Mouse (Mus musculus) R1 (cell line): ENCODE results near the gene Hsp90ab1.

Experiments used
- DNase-seq: peaks from one replicate; pipeline ENCODE4 v3.0.0-alpha.2; 2018; ENCODE audit warnings: low read depth, low spot score

Hsp90ab1 gene

DNA sequence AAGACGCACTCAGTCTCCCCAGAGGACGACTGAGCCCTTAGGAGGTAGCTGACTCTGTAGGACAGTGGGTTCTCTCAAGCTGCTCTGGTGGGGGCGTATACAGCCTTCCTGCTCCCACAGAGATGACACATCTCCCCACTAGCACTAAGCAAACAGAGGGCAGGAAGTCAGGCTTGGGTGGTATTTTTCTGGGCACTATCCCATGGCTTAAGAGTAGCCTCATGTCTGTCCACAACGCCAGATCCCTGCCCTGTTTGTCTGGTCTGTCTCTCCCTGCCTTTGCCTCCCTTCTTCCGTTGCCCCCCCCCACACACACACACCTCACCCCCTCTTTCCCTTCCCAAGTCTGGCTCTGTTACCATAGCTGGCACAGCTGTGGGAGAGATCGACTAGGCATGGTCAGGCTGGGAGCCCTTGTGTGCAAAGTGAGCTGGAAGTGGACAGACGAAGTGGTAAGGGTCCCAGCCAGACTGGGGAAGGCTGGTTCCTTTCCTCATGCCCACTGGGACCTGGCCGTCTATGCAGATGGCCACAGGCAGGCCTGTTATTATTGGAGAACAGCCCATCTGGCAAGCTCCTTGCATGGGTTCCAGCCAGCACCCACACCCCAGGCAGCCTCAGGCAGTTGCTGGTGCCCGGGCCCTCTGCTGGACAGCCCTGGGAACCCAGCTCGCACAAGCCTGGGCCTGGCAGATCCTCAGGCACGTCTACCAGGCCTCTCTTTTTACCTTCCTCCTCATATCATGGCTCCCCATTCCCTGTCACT is 23.7 kb upstream of the Hsp90ab1 start:
- DNase-seq = no peak

DNA sequence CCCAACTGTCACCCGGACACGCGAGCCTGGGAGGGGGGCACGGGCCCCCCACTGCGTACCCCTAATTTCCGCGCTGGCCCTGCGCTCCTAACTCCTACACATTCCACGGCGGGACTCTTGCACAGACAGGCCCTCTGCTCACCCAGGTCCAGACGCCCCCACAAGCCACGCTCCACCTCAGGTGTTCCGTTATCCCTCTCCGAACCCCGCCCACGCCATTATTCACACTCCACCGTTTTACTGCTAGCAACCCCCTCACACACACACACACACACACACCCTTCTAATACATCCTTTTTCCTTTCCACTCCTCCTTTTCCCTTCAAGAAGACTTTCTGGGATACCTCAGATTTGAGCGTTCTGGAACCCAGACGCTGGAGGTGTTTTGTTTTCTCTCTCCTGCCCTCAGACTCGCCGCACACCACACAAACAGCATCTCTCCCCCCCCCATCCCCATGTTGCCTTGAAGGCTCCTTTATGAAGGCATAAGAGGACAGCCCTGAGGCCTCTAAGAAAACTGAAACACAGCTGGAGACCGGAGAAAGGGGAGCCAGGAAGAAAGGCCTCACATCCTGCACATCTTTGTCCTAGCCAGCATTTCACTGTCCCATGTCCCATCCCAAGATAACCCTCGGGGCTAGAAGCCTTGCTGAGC is 22.8 kb upstream of the Hsp90ab1 start:
- peak; percentile 79 for DNase-seq

DNA sequence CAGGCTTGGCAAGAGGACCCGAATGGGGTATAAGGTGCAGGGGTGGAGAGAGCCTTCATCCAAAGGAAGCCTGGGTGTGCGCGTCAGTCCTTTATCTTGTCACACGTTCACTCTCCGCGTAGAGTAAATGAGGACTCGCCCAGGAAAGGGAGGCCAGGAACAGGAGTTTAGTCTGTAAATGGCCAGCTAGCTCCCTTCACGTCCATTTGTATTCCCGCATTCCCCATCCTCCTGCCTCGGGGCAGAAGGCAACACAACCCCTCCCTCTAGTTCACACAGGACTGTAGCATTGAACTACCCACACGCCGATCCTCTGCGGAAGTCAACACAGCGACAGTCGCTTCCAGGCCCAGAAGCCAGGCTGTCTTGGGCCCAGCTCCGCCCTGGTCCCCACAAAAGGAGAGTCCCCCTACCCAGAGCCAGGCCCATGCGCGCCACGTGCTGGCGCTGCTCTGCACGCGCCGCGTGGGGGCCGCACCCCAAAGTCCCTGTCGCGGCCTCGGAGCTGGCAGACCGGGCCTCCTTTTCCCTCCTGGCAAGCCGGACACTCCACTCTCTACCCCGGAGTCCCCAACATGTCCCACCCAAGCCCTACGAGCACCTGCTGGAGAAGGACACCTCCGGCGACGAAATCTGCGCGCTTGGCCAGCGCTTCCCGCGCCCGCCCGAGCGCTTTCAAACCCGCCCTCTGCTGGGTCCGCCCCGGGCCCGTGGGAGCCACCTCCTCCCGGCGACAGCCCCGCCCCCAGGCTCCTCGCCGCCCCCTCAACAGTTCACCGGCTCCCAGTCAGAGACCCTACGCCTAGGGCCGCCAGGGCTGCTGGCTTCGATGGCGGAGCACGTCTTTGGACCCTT is 22.0 kb upstream of the Hsp90ab1 start:
- DNase-seq = peak; percentile 89

DNA sequence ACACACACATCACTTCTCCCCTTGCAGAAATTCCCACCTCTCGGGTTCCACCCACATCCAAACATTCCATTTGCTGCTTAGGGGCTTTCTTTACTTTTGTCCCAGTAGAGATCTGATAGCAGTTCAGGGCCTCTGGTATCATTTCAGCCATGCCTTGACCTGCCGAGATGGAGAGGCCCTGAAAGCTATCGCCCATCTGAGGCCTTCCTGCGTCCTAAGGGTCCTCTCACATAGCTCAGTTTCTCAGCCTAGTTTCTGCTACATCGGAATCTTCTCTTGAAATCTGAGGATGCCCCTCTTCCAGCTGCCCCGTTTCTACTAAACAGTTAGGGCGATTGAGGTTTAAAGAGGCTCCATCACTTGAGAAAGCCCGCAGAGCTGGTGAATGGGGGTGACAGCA is 21.1 kb upstream of the Hsp90ab1 start:
- DNase-seq = no peak

DNA sequence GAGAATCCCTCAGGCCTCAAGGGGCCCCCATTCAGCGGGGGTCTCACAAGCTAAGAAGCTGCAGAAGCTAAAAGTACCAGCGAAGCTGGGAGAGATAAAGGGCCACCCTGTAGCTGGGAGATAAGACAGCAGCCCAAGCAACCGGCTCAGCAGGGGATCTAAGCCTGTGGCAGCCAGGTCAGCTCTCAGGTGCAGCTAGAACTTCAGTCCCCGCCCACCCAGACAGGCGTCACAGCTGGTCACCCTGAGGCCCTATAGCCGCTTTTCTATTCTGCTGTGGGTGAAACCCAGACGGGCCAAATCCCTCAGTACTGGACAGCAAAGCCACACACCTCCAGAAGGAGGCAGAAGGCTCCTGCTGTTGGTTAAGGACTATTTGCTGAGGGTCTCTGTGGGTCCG is 20.4 kb upstream of the Hsp90ab1 start:
- no peak for DNase-seq

DNA sequence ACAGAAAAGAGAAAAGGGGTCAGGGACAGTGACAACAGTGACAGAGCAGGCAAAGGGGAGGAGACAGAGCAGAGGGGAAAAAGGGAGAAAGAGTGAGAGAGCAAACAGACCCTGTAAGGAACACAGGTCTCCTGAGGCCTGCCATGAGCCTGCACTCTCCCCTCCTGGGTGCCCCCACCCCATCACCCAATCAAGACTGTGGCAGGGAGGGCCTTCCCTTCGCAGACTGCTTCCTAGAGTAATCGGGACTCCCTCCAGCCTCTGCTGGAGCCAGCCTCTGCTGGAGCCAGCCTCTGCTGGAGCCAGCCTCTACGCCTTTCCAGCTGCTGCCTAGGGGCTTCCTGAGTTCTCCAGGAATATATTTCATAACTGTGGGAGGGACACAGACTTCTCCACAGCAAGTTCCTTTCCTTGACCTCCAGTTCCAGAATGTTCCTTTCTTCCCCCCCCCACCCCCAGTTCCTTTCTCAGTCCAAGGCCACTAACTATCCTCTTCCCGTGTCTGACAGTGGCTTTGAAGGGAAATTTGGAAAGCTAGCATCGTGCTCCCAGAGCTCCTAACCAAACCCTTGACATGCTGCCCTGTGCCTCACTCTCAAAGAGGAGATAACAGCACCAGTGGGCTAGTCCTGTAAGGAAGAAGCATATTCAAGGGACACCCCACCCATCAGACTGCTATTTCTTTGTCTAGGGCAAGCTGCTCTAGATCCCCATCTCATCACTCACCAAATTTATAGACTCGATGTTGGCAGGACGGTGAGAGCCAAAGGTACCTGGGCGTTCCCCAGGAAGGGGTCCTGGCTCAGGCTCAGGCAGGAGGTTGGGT is 19.7 kb upstream of the Hsp90ab1 start:
- no peak for DNase-seq

DNA sequence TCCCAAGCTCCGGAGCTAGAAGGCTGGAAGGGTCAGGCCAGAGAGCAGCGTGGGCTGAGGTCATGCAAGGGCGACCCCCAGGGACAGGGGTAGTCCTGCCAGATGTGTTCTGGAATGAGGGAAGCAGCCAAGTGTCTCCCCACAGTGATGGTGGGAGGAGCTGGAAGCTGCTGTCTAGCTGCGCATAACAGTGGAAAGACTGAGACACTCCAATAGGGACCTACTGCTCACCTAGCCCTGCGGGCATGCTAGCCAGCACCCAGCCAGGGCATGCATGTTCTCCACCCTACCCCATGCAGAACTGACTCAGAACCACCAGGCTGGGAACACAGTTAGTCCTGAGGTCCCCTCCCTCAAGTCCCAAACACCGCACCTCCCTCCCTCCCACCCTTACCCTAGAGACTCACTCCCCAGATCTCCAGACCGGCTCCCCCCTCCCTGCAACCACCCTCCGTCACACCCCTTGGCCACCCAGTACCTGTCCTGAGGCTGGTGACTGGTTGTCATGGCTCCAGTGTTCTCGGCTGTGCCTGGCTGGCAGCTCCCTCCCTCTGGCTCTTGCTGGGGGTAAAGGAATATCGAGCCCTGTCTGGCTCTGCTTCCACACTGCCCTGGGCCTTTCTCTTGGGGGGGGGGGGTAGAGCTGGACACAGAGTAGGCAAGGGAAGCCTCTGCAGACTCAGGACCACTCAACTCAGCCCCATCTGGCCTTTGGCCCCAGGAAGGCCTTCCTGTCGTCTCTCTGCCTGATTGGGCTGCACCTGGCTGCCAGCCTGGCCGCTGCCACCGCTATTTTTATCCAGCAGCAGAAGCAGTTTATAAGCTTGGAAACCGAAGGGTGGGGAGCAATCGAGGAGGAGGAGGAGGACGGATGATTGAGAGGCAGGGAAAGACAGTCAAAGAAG is 18.9 kb upstream of the Hsp90ab1 start:
- no peak for DNase-seq

DNA sequence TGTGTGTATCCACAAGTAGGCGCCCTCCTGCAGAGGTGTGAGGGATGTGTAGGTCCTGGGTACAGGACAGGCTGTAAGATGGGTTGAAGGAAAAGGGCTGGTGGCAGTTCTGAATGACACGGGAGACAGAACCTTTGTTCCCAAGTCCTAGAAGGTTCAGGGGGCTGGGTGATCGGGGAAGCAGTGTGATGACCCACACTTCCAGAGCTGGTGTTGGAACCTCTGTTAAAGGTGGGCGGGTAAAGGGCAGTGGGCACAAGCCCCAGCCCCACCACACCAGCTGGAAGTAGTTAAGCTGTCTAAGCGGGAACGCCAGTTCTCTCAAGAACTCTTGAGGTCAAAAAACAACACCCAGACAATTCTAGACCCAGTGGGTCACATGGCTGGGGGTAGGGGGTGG is 17.3 kb upstream of the Hsp90ab1 start:
- no peak for DNase-seq

DNA sequence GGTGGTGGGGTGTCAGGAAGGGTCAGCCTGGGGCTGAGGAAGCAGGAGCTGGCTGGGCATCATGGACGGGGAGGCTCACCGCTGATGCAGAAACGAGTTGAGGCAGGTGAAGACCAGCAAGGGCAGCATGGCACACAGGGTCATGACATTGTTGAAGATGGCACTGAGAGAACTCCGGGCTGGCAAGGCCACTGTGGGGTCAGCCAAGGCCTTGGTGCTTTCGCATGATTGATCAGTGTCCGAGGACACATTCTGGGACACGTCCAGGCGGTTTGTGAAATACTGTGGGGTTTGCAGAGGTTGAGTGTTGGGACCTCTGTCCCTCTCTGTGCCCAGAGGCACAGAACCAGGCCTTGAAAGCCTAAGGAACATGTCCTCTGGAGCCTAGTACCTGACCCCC is 16.8 kb upstream of the Hsp90ab1 start:
- no peak for DNase-seq

DNA sequence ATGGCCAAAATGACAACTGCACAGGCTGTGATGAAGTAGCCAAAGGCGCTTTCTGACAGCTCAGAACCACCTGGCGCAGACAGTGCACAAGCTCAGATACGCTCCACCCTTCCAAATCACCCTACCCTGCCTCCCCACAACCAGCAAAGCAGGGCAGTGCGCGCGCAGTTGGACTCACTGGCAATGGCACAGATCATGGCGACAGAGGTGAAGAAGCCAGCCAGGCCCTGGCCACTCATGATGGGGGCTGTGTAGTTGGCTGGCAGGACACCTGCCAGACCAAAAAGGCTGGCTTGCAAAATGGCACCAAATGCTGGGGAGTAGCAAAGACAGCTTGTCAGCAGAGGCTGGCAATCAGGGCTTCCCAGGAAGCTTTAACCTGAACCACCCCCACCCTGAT is 16.2 kb upstream of the Hsp90ab1 start:
- no peak for DNase-seq

DNA sequence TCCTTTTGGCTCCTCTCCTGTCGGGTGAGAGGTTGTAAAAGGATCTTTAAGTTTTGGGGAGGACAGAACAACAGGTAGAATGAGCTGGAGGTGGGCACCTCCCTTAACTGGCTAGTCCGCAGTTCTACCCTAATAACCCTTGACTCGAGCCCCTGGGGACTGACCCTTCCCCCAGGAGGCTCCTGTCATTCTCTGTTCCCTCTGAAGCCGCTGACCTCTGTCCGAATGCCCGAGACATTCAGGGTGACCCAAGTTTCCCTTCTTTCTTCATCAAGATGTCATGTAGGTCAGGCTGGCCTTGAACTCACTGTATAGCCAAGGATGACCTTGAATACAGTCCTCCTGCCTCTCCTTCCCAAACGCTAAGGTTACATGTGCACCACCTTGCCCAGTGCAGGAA is 15.3 kb upstream of the Hsp90ab1 start:
- DNase-seq = no peak

DNA sequence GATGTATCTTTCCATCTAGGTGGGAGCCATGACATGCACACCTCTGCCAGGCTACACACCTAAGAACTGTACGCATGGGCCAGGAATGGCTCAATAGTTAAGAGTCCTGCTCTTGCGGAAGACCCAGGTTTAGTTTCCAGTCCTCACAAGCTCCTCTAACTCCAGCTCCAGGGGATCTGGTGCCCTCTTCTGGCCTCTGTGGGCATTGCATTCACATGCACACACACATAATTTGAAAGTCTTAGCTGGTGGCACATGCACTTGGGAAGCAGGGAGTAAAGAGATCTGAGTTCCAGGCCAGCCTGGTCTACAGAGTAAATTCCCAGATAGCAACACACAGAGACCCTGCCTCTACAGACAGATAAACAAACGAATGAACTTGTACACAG is 13.4 kb upstream of the Hsp90ab1 start:
- peak; percentile 93 for DNase-seq

DNA sequence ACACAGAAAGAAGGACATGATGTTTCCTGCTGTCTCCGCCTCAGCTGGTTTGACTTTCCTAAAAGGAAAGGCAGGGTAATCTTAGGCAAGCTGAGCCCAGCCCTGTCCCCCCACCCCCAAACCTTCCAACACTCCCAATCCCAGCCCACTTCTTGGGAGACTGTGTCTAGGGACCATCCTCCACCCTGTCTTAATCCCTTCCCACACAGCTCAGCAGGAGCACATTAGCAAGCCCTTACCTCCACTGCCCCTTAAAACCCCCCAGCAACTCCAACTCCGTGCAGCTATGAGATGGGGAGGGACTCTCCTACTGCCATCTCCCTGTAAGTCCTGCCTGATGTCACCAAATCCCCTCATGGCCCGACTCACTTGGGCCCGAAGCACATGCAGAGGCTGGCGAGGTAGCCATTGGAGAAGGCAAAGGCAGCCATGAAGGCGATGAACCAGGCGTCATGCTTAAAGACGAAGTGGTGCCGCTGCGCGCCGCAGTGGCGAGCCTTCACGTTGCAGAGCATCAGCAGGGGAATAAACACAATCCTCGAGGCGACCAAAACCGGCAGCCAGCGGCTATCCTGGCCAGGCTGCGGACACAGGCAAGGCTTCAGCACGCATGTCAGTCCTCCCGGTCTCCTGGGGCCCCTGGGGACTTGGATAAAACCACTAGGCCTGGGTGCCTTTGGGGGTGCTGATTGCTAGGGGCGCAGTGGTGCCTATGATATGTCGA is 12.8 kb upstream of the Hsp90ab1 start:
- DNase-seq = peak; percentile 80

DNA sequence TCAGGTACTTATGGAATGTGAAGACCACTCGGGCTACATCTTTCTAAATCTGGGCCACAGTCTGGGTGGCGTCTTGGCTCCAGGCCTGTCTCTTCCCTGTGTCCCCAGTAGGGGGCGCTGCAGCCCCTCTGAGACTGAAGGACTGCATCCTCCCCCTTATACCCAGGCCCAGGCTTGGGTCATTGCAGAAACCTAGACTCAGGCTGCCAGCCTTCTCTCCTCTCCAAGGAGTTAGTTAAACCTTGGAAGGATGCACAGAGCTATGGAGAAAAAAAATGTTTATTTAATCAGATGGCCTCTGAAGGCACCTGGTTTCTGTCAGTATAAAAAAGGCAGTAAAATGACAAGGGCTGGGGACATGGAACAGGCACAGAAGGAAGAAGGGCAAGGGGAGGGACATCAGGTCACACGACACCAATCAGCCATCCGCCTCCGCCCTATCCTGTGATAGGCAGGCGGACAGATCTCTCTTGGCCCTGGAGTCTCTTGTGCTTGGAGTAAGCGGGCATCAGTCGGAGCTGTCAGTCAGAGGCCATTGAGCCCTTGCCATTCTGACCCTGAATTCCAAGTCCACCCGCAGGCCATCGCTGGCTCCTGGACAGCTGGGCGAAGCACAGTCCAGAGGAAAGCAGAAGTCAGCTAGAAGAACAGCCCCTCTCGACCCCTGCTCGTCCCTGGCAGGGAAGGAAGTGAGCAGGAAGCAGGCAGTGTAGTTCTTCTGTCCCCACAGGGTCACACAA is 12.0 kb upstream of the Hsp90ab1 start:
- DNase-seq = peak; percentile 87

DNA sequence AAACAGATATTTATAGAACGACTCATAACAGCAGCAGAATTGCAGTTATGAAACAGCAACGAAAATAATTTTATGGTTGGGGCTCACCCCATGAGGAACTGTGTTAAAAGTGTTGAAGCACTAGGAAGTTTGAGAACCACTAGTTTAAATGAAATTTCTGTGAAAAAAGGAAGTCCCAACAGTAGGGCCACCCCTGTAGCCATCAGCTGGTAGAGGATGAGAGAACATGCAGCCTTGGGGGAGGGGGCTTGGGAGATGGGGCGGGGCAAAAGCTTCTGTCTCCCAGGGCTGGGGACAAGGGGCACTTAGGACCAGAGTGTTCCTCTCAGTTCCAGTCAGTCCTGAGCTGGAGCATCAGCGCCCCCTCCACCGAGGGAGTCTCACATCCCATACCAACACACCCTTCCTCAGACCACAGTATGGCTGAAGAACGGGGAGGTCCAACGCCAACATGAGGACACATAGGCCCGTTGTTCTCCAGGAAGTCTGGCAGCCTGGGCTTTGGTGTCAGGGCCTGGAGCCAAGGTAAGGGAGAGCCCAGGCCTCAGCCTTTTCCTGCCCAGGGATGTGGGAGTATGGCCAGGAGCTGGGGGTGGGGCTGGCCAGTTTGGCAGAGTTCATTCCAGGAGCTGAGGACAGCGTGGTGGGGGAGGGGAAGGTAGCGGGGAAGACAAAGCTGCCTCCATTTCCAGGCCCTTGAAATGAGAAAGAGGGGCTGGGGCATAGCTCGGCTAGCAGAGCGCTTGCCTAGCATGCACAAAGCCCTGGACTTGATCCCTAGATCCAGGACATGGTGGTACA is 11.2 kb upstream of the Hsp90ab1 start:
- peak; percentile 84 for DNase-seq

DNA sequence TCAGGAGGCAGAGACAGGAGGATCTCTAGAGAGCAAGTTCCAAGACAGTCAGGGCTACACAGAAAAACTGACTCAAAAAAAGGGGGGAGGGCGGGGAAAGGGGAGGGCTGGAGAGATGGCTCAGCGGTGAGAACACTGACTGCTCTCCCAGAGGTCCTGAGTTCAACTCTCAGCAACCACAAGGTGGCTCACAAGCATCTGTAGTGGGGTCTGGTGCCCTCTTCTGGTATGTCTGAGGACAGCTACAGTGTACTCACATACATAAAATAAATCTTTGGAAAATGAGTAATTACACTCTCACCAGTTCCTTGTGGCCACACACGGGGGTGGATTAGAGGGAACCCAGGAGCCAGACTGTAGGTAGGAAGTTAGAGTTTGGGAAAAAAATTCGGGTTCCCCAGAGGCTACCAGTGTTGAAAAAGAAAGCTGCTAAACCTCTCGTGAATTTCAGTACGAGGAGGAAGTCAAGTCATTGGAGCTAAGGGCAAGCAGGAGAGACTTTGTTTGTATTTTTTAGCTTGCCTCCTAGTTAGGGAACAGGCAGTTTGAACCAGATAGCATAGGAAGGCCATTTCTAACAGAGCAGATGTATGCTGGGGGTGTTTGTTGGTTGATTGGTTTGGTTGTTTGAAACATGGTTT is 9.8 kb upstream of the Hsp90ab1 start:
- DNase-seq = peak; percentile 87

DNA sequence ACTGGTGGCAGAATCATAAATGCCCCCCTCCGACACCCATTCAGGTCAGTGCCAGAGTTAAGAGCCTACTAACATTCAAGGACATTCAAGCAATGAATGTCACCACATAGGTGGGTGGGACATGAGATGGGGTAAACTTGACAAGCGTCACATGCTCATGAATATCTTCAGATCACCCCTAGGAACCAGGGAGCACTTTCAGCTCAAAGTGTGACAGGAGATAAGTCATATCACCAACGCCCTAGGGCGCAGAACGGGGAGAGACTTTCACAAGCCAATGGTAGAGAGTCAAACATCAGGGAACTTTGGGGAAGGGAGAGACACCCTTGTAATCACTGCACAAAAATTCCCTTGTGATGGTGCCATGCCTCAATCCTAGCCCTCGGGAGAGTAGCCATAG is 9.1 kb upstream of the Hsp90ab1 start:
- DNase-seq = no peak

DNA sequence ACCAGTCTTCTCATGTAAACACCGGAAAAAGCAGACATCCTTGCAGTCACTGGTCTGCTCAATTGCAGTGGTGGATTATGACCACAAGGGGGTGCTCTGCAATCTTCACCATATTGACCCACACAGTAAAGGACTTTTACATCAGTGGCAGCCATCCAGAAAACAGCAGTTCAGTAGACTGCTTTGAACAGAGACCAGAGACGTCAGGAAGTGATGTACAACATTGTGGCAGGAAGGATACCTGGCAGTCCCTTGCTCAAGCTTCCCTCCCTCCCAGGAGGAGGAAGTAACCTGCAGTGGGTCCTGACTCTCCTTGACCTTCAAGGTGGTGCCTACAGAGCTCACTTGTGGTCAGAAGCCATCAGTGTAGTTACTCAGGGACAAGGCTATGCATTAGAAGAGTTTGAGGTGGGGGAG is 8.5 kb upstream of the Hsp90ab1 start:
- peak; percentile 85 for DNase-seq
